Mouse (Mus musculus) MEL (cell line): ENCODE measurements at regions not wholly inside any gene's neighbourhood (a gene's known extent, or its start where the extent isn't known, plus 50 kb on each side); places are given as distances from the start of the nearest gene placed in this dataset.

Experiments used
- BHLHE40 ChIP-seq: IDR thresholded peaks from 2 replicates; pipeline ENCODE4 v1.6.1; 2012; ENCODE audit warnings: low read depth, mild to moderate bottlenecking, inconsistent platforms, low read length, improper control_type of control experiment, borderline replicate concordance
- CTCF ChIP-seq, 3 experiments: IDR thresholded peaks in 2 of 3; conservative IDR thresholded peaks in 1 of 3; 2 replicates each; pipeline ENCODE4 v1.5.1; 2011 to 2012; ENCODE audit warnings: low read length in 3 of 3, low read depth in 2 of 3, mild to moderate bottlenecking in 2 of 3, improper control_type of control experiment in 1 of 3, inconsistent platforms in 1 of 3, mixed read lengths in 1 of 3, moderate library complexity in 1 of 3; ENCODE audit not compliant: control insufficient read depth in 1 of 3, insufficient read depth in 1 of 3, poor library complexity in 1 of 3, severe bottlenecking in 1 of 3
- EP300 ChIP-seq, 2 experiments: IDR thresholded peaks; 2 replicates each; pipeline ENCODE4 v1.6.1; 2011; ENCODE audit warnings: improper control_type of control experiment in 2 of 2, low read length in 2 of 2, low read depth in 1 of 2, mild to moderate bottlenecking in 1 of 2
- ETS1 ChIP-seq: IDR thresholded peaks from 2 replicates; pipeline ENCODE4 v1.6.1; 2012; ENCODE audit warnings: low read depth, mild to moderate bottlenecking, inconsistent platforms, low read length, improper control_type of control experiment, moderate library complexity
- GATA1 ChIP-seq: IDR thresholded peaks from 2 replicates; pipeline ENCODE4 v1.6.1; 2011; ENCODE audit warnings: low read depth, low read length, improper control_type of control experiment
- HCFC1 ChIP-seq: IDR thresholded peaks from 2 replicates; pipeline ENCODE4 v1.6.1; 2012; ENCODE audit warnings: low read depth, mild to moderate bottlenecking, inconsistent platforms, low read length, improper control_type of control experiment, moderate library complexity
- POLR2A ChIP-seq, 2 experiments: IDR thresholded peaks; 2 replicates each; pipeline ENCODE4 v1.6.1; 2011 to 2012; ENCODE audit warnings: low read length in 2 of 2, mild to moderate bottlenecking in 2 of 2, control low read depth in 1 of 2, improper control_type of control experiment in 1 of 2, low read depth in 1 of 2, moderate library complexity in 1 of 2; ENCODE audit not compliant: control insufficient read depth in 1 of 2, insufficient read depth in 1 of 2, poor library complexity in 1 of 2
- POLR2AphosphoS2 ChIP-seq: IDR thresholded peaks from 2 replicates; pipeline ENCODE4 v1.6.1; 2011; ENCODE audit warnings: low read length, improper control_type of control experiment
- TAL1 ChIP-seq: IDR thresholded peaks from 2 replicates; pipeline ENCODE4 v1.6.1; 2012; ENCODE audit warnings: mild to moderate bottlenecking, inconsistent platforms, low read length, moderate library complexity, mixed read lengths
- ZNF384 ChIP-seq: IDR thresholded peaks from 2 replicates; pipeline ENCODE4 v1.6.1; 2012; ENCODE audit warnings: low read depth, mild to moderate bottlenecking, inconsistent platforms, low read length, improper control_type of control experiment

DNA sequence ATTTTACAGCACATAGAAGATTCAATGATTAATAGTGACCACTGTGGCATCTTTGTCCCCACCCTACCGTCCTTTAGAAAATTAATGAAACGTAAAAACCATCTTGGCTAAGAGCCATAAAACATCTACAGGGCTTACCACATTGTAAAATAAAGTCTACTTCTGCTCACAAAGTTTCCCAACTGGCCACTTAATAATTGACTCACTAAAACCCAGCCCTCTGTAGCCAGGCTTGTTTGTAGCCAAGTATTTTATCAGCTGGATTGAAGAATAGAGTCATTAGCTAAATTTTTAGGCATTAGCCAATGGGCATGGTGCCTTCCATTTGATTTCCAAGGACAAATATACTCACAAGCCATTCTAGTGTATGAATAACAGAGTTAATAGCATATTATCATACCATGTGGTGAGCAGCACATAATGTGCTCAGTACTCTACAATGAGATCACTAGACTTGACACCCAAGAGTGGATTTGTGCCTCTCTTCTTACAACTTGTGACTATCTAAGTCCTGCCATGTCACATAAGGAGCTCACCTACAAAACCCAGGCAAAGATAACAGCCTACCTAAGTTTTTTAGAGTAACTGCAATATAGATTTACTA lies 602.7 kb upstream of the Kif18a start:
- TF ChIP-seq POLR2AphosphoS2, result no peak
- no peak for TF ChIP-seq POLR2A (IDR thresholded peaks at IDR 0.05; ENCODE audit: control insufficient read depth in 1 of 2, insufficient read depth in 1 of 2, low read depth in 1 of 2, low read length in 2 of 2, poor library complexity in 1 of 2)
- TF ChIP-seq EP300 (IDR thresholded peaks at IDR 0.05; ENCODE audit: low read depth in 1 of 2, low read length in 2 of 2), result no peak
- TF ChIP-seq HCFC1, result no peak
- no peak for TF ChIP-seq CTCF (IDR thresholded peaks at IDR 0.05 in 2 of 3, conservative IDR thresholded peaks at IDR 0.05 in 1 of 3; ENCODE audit: control insufficient read depth in 1 of 3, insufficient read depth in 1 of 3, low read depth in 2 of 3, low read length in 3 of 3, poor library complexity in 1 of 3, severe bottlenecking in 1 of 3)
- no peak for TF ChIP-seq GATA1
- TF ChIP-seq BHLHE40, result no peak
- TF ChIP-seq TAL1, result no peak
- TF ChIP-seq ZNF384, result no peak
- no peak for TF ChIP-seq ETS1
